Mouse (Mus musculus) gastrocnemius, adult 8-10 months (tissue): Measurements from ENCODE around the gene St5. TPM values are rescaled to one million over a fixed set of nuclear protein-coding genes. Genes with fewer than 3 reads are reported as not detected.
A peak's percentile ranks its signal among the peaks of the same experiment; 100 is the strongest.

Experiments used
- DNase-seq, 2 experiments: peaks; one replicate each; pipeline ENCODE4 v3.0.0; 2022; ENCODE audit warnings: low spot score in 2 of 2
- total RNA-seq, 4 experiments: library from RNA; stranded (reverse); gene quantifications; 2 replicates each; pipeline ENCODE4 v1.2.4; 2022

St5 gene
- 1 to 10 TPM; 3.7 to 5.7 (median 4.7) TPM for total RNA-seq

DNA sequence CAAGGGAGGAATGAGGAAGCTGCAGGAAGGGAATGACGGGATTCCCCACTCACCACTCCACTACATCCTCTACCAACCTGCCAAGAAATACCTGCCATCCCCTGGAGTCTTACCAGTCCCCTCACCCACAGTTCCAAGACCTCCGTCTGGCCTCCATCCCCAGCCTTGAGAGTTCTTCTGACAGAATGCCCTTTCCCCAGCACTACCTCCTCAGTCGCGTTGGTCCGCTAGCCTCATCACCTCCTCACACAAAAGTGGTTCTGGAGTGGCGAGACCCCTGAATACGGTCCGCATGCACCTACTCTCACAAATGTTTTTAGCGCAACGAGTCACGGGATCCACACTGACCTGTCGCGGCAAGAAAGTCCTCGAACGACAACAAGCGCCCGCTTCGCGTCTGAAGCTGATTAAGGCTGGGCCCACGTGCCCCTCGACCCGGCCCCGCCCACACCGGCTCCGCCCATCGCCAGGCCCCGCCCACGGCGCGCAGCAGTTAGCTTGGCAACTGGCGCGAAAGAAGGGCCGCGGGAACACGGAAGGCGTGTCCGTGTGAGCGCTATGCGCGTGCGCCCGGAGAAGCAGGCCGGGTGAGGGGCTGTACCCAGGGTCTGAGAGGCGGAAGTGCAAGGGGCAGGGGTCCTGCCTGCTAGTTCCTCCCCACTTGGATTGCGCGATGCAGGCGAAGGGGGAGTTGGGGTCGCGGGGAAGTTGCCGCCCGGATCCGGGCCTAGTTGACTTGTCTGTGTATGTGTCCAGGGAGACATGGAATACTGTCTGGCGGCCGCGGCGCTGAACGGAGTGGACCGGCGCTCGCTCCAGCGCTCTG lies at the start of gene St5, which contains the start of gene Akip1:
Gene St5, minus strand, starts transcription at position 416 of the 826 bp plus-strand sequence.
Gene Akip1, plus strand, starts transcription at position 501 of the 826 bp plus-strand sequence.
- peak; percentile 93 to 95 for DNase-seq

DNA sequence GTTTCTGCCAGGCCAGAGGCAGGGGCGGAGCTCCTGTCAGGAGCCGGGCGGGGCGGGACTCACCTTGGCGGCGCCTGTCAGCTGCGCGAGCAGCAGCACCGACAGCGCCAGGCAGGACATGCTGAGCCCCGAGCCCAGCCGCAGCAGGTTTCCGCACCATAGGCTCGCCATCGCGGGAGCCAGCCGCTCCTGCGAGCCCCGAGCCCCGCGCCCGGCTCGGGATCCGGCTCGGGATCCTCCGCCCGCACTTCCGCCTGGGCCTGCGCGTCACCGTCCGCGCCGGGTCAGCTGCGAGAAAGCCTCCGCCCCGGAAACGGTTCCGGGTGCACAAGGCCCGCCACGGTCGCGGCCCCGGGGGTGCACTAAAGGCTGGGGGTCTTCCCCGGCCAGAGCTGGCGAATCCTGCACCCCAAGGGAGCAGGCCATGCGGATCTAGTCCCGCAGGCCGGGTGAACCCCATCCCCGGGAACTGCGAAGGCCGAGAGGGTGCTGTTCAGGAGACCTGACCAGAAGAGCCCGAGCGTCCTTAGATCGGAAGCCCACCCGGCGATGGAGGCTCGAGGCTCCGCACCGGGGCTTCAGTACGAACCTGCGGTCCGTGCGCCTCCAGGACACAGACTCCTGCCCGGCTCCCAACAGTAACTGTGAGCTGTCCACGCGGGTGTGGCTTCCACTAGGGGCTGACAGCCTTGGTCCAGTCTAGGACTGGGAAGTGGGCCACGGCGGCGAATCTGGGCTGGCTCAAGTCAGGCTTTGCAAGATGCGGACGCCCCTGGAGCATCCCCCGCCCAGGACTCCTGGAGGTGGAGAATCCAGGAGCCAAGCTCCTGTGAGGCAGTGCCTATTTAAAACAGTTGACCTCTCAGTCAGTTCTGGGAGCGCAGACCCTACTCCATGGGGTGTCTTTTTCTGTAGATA lies 48.9 kb upstream of the St5 start, which contains the start of gene Tmem9b:
Gene Tmem9b, minus strand, starts transcription at position 868 of the 918 bp plus-strand sequence.
- peak; percentile 64 to 65 for DNase-seq

DNA sequence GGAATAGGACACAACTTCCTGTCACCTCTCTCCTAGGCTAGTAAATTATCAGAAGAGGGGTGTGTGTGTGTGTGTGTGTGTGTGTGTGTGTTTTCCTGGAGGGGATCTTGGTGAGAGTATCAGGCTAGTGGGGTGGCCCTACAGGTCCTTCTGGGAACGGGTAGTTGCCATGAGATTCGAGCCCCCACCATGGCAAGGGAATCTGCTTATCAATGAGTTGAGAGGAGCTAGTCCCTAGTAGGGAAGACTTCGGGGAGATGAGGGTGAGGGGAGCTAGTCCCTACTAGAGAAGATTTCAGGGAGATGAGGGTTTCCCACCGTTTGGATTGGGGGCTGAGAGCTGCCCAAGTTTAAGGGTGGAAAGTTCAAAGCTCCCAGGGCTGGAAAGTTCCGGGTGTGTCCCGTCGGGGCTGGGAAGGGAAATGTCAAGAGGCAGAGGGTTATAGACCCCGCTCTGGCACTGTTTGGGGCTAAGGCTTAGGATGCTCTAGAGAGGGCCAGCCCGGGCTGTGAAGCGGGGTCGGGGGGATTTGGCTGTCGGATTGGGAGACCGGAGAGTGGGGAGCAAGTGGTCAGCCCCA lies 48.1 kb upstream of the St5 start:
- no peak for DNase-seq

DNA sequence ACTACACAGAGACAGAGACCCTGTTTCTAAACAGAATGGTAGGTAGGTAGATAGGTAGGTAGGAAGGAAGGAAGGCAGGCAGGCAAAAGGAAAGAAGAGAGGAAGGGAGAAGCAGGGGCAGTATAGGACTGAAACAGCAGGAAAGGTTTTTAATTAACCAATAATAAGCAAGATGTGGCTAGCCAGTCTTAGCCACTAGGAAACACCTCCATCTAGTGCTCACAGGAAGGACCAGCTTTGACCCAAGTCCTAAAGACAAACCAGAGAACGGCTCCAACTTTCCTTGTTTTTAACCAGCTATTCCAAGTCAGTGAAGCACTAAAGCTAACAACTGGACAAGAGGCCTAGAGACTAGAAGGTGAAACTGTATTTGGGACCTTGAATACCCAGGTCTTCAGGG lies 44.3 kb upstream of the St5 start:
- no peak for DNase-seq

DNA sequence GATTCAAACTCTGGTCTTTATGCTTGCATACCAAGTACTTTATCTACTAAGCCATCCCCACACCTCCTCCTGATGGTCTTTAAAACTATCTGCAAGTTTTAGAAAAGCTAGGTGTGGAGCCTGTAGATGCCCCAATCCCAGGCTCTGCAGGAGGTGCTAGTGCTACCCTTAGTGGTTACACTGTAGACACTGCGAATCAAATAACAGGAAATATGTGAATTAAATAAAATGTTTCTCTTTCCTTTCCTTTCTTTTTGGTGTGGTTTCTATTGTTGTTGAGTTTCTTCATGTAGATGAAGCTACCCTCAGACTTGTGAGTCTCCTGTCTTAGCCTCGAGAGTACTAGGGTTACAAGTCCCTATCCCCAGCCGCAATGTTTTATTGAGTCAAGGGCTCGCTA lies 38.3 kb upstream of the St5 start:
- DNase-seq: no peak

DNA sequence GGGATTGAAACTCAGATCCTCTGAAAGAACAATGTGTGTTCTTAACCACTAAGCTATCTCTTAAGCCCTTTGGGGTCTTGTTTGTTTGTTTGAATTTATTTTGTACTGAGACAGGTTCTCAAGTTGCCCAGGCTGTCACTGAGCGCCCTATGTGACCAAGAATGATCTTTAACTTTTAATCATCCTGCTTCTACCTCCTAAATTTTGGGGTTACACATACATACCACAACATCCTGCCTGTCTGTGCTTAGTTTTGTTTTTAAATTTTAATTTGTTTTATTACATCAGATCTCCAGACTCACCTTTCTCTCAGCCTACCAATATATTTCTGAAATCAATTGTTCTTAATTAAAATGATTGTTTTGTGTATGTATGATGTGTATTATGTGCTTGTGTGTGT lies 37.7 kb upstream of the St5 start:
- no peak for DNase-seq

DNA sequence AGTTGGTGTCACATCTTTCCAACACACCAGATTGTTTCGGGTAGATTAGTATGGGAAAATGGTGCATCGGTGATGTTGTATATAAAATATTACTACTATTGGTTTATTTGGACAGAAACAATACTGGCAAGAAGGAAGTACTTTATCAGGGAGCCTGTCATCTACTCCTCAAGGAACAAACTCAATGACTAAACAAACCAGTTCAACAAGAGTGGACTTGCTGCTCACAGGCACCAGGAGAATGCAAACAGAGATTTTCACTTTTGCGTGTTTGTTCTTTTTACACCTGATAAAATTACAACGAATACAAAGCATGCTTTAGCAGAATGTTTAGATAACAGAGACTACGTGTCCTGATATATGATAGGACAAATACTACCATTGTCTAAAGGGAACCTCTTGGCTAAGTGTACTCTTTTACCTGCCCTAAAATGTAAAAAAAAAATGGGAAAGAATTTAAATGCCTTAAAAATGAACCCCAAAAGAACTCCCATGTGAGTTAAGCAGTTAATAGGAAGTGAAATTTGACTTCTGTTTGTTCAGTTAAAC lies 36.5 kb upstream of the St5 start:
- DNase-seq: no peak

DNA sequence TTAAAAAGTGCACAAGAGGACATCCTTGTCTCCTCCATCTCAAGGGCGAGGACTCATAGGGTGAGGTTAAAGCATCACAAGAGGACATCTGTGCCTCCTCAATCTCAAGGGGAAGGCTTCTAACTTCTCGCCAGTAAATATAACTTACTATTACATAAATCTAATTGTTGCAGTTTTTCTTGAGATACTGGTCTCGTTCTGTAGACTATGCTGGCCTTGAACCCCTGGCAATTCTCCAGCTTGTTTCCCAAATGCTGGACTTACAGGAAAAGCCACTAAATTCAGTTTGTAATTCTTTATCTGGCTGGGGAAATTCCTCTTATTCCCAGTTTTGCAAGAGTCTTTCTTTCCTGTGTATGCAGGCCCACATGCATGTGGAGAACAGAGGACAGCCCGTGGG lies 31.4 kb upstream of the St5 start:
- DNase-seq: no peak

DNA sequence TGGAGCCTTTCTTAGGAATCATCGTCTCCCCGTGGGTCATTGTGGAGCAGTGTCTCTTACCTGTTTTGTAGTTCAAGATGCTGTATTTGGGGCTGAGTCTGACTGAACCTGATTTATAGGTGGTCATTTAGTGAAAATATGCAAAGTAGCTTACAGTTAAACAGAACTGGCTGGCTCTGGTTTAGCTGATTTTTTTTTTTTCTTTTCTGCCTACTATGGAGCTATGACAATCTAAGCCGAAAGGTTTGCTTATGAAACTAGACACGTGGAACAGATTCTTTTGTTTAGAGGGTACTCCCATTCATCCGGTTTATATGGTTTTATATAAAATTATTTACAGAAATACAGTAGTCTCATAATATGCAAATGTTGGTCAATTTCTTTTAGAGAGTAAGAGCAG lies 28.2 kb upstream of the St5 start, which contains the start of gene Ascl3:
Gene Ascl3, minus strand, starts transcription at position 101 of the 400 bp plus-strand sequence.
- DNase-seq: no peak

DNA sequence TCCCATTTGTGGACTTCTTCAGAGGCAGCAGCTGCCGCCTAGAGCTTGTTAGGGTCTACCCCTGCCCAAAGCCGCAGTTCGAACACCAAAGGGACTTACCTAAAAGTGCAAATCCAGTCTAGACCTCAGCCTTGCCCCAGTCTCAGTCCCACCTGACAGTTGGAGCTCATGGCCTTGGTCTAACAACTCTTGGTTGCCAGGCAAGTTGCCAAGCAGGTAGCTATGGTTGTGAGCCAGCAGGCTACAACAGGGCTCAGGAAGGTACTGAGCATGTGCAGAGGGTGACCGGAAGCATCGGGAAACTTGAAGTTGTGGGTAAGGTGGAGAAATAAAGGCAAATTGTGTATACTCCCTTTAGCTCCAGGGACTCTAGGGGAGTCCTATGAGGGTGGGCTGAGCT lies 20.3 kb upstream of the St5 start, which contains the start of gene BC051019:
Gene BC051019, minus strand, starts transcription at position 154 of the 400 bp plus-strand sequence.
- no peak for DNase-seq

DNA sequence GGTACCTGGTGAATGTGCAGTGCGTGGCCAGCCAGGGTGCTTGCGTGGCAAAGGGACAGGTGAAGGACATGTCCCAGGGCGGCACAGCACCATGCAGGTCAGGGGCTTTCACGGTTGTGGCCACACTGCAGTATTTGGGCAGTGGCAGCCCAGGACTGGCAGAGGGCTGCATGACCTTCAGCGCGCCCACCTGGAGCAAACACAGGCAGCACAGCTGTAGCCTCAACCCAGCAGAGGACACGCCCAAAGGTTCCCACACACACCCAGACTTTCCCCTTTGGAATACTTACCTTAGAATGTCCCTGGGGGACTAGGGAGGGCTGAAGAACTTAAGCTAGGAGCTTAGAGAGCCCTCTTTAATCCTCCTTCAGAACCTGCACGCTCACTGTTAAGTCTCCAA lies 19.7 kb upstream of the St5 start:
- no peak for DNase-seq

DNA sequence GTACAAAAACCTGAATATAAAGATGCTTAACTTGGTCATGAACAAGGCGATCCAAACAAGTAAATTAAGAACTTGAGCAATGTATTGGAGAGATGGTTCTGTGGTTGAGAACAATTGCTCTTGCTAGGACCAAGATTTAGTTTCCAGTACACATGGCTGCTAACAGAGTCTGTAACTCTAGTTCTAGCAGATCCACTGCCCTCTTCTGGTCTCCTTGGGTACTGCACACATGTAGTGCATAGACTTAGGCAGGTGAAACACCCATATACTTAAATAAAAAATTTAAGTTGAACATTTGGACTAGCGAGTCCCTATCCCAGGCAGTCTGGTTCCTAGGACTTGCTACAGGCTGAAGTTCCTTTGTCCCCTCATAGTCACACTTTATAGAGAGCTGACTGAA lies 19.2 kb upstream of the St5 start:
- no peak for DNase-seq

DNA sequence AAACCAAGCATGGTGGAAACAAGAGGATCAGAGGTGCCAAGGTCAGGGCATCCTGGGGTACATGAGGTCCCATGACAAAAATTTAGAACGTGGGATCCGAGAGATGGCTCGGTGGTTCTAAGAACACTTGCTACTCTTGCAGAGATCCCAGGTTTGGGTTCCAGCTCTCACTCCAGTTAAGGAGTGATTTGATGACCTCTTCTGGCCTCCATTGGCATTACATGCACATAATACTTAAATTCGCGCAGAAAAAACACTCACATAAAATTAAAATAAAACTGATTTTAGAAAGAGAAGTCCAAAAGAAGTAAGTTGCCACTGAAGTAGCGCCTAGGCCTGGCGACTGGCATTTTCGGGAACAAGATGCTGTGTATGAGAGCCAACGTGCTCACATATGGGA lies 15.9 kb upstream of the St5 start:
- no peak for DNase-seq

DNA sequence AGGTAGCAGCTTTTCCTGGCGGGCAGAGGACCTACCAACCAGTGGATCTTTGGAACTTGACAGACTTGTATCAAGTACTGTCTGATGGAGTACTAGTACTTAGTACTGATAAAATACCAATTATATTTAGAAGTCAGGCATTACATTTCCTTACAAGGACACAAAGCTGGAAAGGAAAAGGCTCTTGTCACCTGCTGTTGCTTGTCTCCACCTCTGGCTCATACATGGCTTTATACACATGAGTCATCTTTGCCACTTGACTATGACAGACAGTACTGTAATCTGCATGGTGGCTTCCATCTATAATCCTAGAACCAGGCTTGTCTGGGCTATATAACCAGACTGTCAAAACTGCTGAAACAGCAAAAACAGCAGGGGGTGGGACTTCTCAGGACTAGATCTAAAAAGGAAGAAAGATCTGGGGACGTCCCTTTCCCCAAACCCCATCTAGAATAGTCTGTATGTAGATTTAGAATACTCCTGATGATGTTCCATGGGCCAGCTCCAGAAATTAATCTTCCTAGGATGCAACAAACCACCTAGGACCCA lies 10.1 kb upstream of the St5 start:
- no peak for DNase-seq

DNA sequence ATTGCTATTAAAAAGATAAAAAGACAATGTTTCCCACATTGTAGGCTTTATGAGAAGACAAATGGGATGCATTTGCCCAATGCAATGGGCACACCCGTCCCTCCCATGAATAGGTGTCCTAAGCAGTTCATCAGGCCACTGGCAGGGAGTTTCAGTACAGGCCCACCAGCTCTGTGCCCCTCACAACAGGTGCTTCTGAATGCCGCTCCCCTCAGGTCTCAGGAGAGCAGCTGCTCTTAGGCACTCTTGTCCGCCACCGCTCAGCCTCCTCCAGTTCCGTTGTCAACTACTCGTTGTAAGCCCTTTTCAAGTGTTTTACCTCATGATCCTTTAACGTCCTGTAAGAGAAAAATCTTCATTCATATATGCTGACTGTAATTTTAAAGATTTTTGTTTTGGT lies 8.8 kb upstream of the St5 start:
- no peak for DNase-seq

DNA sequence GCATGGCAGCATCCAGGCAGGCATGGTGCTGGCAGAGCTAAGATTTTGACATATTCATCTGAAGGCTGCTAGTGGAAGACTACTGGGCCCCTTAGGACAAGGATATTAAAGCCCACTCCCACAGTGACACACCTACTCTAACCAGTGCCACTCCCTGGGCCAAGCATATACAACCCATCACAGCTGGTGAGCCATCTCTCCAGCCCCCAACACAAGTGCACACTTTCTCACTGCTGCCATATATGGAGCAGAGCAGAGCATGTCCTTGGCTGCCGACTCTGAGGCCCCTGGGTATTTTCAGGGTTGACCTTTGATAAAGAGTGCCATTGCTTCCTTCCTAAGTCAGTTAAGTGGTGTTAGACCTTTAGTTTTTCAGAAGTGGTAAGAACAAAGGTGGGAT lies 6.7 kb upstream of the St5 start:
- no peak for DNase-seq

DNA sequence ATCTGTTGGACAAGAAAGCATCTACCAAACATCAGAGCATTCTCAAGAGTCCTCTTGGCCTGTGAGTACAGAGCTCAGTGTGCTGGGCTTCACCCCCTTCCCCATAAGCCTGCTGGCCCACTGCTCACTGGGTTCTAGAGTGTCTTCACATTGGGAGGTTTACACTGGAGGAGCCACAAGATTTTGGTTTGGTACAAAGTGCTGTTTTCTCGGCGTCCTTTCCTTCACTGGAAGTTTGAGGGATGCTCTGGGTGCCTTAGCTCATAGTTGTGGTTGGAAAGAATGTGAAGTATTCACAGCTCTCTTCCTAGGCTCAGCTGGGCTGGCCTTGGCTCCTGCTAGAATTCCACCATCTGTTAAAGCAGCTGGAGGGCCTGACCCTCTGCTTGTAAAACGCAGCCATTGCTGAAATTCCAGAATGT lies 5.6 kb upstream of the St5 start:
- DNase-seq: peak; percentile 44 to 45

DNA sequence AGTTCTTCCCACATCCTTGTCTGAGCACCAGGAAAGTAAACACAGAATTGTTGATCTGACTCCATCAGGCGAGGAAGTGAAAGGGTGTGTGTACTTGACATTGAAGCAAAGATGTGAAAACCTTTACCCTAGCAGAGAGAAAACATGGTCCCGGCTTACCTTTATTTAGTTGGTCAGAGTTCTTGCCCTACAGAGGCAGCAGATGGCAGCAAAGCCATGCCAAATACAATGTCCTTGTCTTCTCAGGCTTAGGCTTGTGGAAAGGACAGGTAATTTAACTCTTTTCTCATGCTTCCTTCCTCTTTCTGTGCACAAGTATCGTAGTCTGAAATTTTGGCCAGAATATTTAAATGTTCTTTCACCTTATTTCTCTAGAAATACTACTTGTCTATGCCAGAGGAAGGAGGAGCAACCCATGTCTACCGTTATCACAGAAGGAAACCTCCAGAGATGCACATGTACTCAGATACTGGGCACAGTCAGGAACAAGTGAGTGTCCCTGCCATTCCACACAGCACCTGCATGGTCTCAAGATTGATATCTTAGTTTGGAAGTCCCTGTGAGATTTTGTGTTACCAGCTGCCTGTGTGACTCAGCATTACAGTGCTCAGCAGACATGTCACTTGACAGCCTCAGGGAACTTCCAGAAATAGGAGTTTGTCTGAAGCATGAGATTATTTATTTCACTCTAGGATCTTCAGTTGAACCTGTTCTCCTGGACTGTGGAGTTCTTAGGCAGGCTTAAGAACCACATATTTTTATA lies 3.8 kb upstream of the St5 start:
- DNase-seq: no peak

DNA sequence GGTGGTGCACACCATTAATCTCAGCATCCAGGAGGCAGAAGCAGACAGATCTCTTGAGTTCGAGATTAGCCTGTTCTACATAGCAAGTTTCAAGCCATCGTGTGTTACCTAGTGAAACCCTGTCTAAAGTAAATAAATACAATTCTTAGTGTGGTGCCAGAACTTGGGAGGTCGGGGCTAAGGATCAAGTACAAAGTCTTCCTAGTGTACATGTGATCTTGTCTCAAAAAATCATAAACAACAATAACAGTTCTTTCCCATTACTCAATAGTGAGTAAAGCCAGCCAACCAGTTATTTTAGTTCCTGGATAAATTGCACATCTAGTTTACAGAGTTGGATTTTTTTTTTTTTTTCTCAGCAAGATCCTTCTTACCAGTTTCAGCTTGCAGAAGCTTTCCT lies 1.1 kb upstream of the St5 start:
- DNase-seq: no peak

DNA sequence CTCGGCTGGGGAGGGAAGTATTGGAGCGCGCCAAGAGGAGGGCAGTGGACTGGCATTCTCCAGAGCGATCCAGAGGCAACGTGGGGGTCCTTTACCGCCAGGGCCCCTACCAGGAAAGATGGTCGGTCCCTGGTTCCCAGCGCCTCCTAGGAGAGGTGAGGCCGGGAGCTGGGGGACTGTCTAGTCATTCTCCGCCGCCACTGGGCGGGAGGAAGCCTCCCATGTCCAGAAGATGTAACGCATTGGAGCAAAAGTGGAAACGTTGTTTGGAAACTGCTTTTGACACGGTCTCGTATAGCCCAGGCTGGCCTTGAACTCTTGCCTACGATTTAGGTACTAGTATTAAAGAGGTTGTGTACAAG lies 592 bp upstream of the St5 start:
- DNase-seq: no peak
